Mouse (Mus musculus) heart, adult 2 months (tissue): ENCODE data around the gene Trim69. TPM values are rescaled to one million over a fixed set of nuclear protein-coding genes. Genes with fewer than 3 reads are reported as not detected.

ENCODE experiments used
- DNase-seq, 2 experiments: peaks; one replicate each; pipeline ENCODE4 v3.0.0; 2021
- H3K27ac ChIP-seq: fragments of 200-600 bp; 2 replicates; pipeline ENCODE4 v1.8.1; 2022
- H3K27me3 ChIP-seq: fragments of 200-500 bp; 2 replicates; pipeline ENCODE4 v1.6.1; 2012; ENCODE audit warnings: mild to moderate bottlenecking, low read length, inconsistent platforms, mixed read lengths; ENCODE audit not compliant: control insufficient read depth, insufficient read depth
- H3K36me3 ChIP-seq: fragments of 200-500 bp; 2 replicates; pipeline ENCODE4 v1.6.1; 2012; ENCODE audit warnings: low read length, inconsistent platforms; ENCODE audit not compliant: control insufficient read depth, insufficient read depth
- H3K4me1 ChIP-seq: fragments of 200-500 bp; 2 replicates; pipeline ENCODE4 v1.6.1; 2011; ENCODE audit warnings: low read length; ENCODE audit not compliant: control insufficient read depth, insufficient read depth
- H3K4me3 ChIP-seq: fragments of 200-600 bp; 2 replicates; pipeline ENCODE4 v1.8.1; 2022
- H3K79me2 ChIP-seq: fragments of 200-500 bp; replicated peaks from 2 replicates; pipeline ENCODE4 v1.6.1; 2012; ENCODE audit warnings: mild to moderate bottlenecking, inconsistent platforms, low read length, moderate library complexity, mixed read lengths; ENCODE audit not compliant: control insufficient read depth, insufficient read depth
- H3K9ac ChIP-seq: fragments of 200-500 bp; 2 replicates; pipeline ENCODE4 v1.6.1; 2012; ENCODE audit warnings: low read depth, mild to moderate bottlenecking, control low read depth, inconsistent platforms, low read length, mixed read lengths
- CTCF ChIP-seq: fragments of 200-600 bp; IDR thresholded peaks from 2 replicates; pipeline ENCODE4 v1.8.1; 2022; ENCODE audit warnings: antibody characterized with exemption, mild to moderate bottlenecking, moderate library complexity
- EP300 ChIP-seq: fragments of 200-500 bp; IDR thresholded peaks from 2 replicates; pipeline ENCODE4 v1.6.1; 2011; ENCODE audit warnings: low read depth, low read length, control low read depth; ENCODE audit not compliant: insufficient read depth
- POLR2A ChIP-seq: fragments of 200-500 bp; IDR thresholded peaks from 2 replicates; pipeline ENCODE4 v1.6.1; 2011; ENCODE audit warnings: mild to moderate bottlenecking, low read depth, low read length, control low read depth; ENCODE audit not compliant: insufficient read depth
- WGBS: fragments of 180-500 bp; shearing (Covaris S2); methylation state at CpG from one replicate; pipeline ENCODE4 v1.1.7; 2018; 5-methylcytosine and 5-hydroxymethylcytosine counted together
- intact Hi-C: fragments of 180-260 bp; cut with DNase I; formaldehyde crosslinking; loops from one replicate; pipeline ENCODE4 v1.15.1; 2025
- polyA plus RNA-seq: library from polyadenylated mRNA; depleted of rRNA; stranded (reverse); fragments of >200 nt; gene quantifications from 2 replicates; pipeline ENCODE4 v1.2.3, GENCODE M21; 2012; rRNA removed
- total RNA-seq, 2 experiments: library from RNA; stranded (reverse); gene quantifications; 2 replicates each; pipeline ENCODE4 v1.2.3; 2021

The Trim69 gene
- total and polyA plus RNA-seq, 3 experiments: not detected

- TF ChIP-seq POLR2A: no peak
- TF ChIP-seq EP300: no peak
- no peak for TF ChIP-seq CTCF
These were observed 61.8 kb downstream of the Trim69 start for GRCm38 (mm10) chr2:122222272-122222671.

DNA sequence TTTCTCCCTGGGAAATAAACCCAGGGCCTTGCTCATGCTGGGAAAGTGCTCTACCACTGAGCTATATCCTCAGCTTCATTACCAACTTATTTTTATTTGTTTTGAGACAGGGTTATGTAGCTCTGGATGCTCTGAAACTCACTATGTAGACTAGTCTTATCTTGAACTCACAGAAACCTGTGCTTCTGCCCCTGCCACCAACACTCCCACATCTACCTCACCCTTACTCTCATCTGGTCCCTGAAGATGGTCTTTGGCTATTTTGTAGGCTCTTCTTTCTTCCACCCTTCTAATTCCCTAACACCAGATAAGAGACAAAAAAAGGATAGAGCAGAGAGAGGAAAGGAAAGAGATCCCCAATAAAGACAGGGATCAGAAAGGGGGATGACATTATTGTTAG lies 63.2 kb downstream of the Trim69 start:
- DNase-seq: no peak
- Histone ChIP-seq H3K4me3 (no peak overlapping the region), H3K9ac (no peak overlapping the region), H3K4me1 (no peaks in the 10 kb centered on the region), H3K36me3 (no peaks in the 10 kb centered on the region), H3K27ac (no peak overlapping the region), H3K79me2 (no peaks in the 10 kb centered on the region), H3K27me3 (no peaks in the 10 kb centered on the region)
- intact Hi-C loops: no loop called here
- TF ChIP-seq POLR2A: no peak
- no peak for TF ChIP-seq CTCF
- no peak for TF ChIP-seq EP300

More at GRCm38 (mm10) chr2:122222272-122222671, 61.8 kb downstream of the Trim69 start:
- 74% methylated on average over 5 of the region's 5 CpGs for WGBS
- Histone ChIP-seq H3K79me2 (no peaks in the 10 kb centered on the region), H3K4me3 (no peak overlapping the region), H3K36me3 (no peaks in the 10 kb centered on the region), H3K27me3 (no peaks in the 10 kb centered on the region), H3K27ac (no peak overlapping the region), H3K4me1 (no peaks in the 10 kb centered on the region), H3K9ac (no peak overlapping the region)
- intact Hi-C loops: no loop called here
- no peak for DNase-seq

Other genes with a start within 250 kb of the Trim69 start
- 10 to 100 TPM; 12.1 to 12.6 TPM for gene Ctdspl2, start 204.7 kb upstream of the Trim69 start, total RNA-seq
- 3.1 and 6.1 TPM in 2 replicates for gene Ctdspl2, start 204.7 kb upstream of the Trim69 start, polyA plus RNA-seq
- gene Mageb3, start 204.6 kb upstream of the Trim69 start, total RNA-seq: not detected
- not detected in 2 replicates for gene Mageb3, start 204.6 kb upstream of the Trim69 start, polyA plus RNA-seq
- 10 to 100 TPM; 20.0 to 22.2 TPM for gene Eif3j1, start 132.2 kb upstream of the Trim69 start, total RNA-seq
- gene Eif3j1, start 132.2 kb upstream of the Trim69 start, polyA plus RNA-seq: 4.7 and 15.6 TPM in 2 replicates
- 10 to 100 TPM; 10.8 to 11.3 TPM for gene Spg11, start 42.3 kb upstream of the Trim69 start, total RNA-seq
- 3.8 and 6.7 TPM in 2 replicates for gene Spg11, start 42.3 kb upstream of the Trim69 start, polyA plus RNA-seq
- gene B2m, start 13.0 kb upstream of the Trim69 start, total RNA-seq: 100 to 1,000 TPM; 201 to 240 TPM
- 400 and 574 TPM in 2 replicates for gene B2m, start 13.0 kb upstream of the Trim69 start, polyA plus RNA-seq
- not detected for gene Patl2, start 25.5 kb downstream of the Trim69 start, total RNA-seq
- not detected in 2 replicates for gene Patl2, start 25.5 kb downstream of the Trim69 start, polyA plus RNA-seq
- not detected for gene Terb2, start 25.6 kb downstream of the Trim69 start, total RNA-seq
- not detected in 2 replicates for gene Terb2, start 25.6 kb downstream of the Trim69 start, polyA plus RNA-seq
- gene Sord, start 74.0 kb downstream of the Trim69 start, total RNA-seq: 100 to 1,000 TPM; 169 to 202 TPM
- gene Sord, start 74.0 kb downstream of the Trim69 start, polyA plus RNA-seq: 70.0 and 115 TPM in 2 replicates
- under 1 TPM; 0.57 to 0.61 TPM for gene Duox2, start 137.7 kb downstream of the Trim69 start, total RNA-seq
- 0.53 and 0.84 TPM in 2 replicates for gene Duox2, start 137.7 kb downstream of the Trim69 start, polyA plus RNA-seq
- gene Duoxa2, start 138.2 kb downstream of the Trim69 start, total RNA-seq: under 1 TPM; 0.18 to 0.21 TPM
- gene Duoxa2, start 138.2 kb downstream of the Trim69 start, polyA plus RNA-seq: 0.18 and 0.23 TPM in 2 replicates
- gene Duoxa1, start 153.0 kb downstream of the Trim69 start, total RNA-seq: under 1 TPM; 0.23 to 0.37 TPM
- gene Duoxa1, start 153.0 kb downstream of the Trim69 start, polyA plus RNA-seq: 1.1 and 1.5 TPM in 2 replicates
- gene Duox1, start 155.0 kb downstream of the Trim69 start, total RNA-seq: under 1 TPM; 0.10 to 0.34 TPM
- 0.51 and 0.73 TPM in 2 replicates for gene Duox1, start 155.0 kb downstream of the Trim69 start, polyA plus RNA-seq
- gene Shf, start 208.5 kb downstream of the Trim69 start, total RNA-seq: 1 to 10 TPM; 3.5 to 5.3 TPM
- gene Shf, start 208.5 kb downstream of the Trim69 start, polyA plus RNA-seq: 3.5 and 5.6 TPM in 2 replicates